17 mouse cellular contexts compared by ENCODE assay signal in the genomic region with DNA sequence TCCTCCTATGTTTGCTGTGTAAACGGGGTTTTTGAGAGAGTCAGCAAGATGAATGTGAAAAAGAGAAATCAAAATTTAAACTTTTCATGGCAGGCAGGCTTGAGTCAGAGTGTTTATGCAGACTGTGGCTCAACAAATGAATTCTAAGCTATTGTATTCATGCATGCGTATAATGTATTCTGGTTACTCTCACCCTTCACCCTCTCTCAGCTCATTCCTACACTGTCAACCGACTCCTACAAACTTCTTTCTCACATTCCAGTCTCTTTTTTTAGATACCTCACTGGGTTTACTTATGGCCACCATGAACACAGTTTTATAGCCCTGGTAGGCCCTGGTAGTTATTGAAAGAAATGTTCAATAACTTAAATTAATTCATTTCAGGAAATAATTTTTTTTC.
"Had no signal": no experiment of that assay in that cellular context is flagged by ENCODE, and none has a peak within 500 bp of the region (broad histone marks: within the 10 kb centered on the region; RNA-seq: fewer than 3 reads in every experiment).

No protein-coding gene starts in this region.

- H3K27me3 ChIP-seq: neural tube, embryonic 12.5 days; neural tube, embryonic 13.5 days; neural tube, embryonic 15.5 days; stomach, embryonic 15.5 days had no signal

- H3K4me1 ChIP-seq: neural tube, embryonic 12.5 days; neural tube, embryonic 13.5 days; neural tube, embryonic 15.5 days; stomach, embryonic 15.5 days had no signal

- H3K36me3 ChIP-seq: neural tube, embryonic 12.5 days; neural tube, embryonic 13.5 days; neural tube, embryonic 15.5 days; stomach, embryonic 15.5 days had no signal

- H3K9ac ChIP-seq: neural tube, embryonic 12.5 days; neural tube, embryonic 13.5 days; neural tube, embryonic 15.5 days; stomach, embryonic 15.5 days had no signal

- DNase-seq: retina, postnatal 1 day; right cerebral cortex, adult 18-20 months; right cerebral cortex, postnatal 14 days; right cerebral cortex, postnatal 25 days; right cerebral cortex, postnatal 4 days; spleen, adult 18-20 months; thymus, adult 18-20 months; thymus, adult 2 months; thymus, postnatal 14 days; thymus, postnatal 25 days; thymus, postnatal 36 days; thymus, postnatal 4 days had no signal

- H3K4me3 ChIP-seq: neural tube, embryonic 12.5 days; neural tube, embryonic 13.5 days; neural tube, embryonic 15.5 days; stomach, embryonic 15.5 days had no signal

- H3K4me2 ChIP-seq: neural tube, embryonic 12.5 days; neural tube, embryonic 13.5 days; neural tube, embryonic 15.5 days; stomach, embryonic 15.5 days had no signal

- H3K9me3 ChIP-seq: neural tube, embryonic 12.5 days; neural tube, embryonic 13.5 days; neural tube, embryonic 15.5 days; stomach, embryonic 15.5 days had no signal

- H3K27ac ChIP-seq: neural tube, embryonic 12.5 days; neural tube, embryonic 13.5 days; neural tube, embryonic 15.5 days; stomach, embryonic 15.5 days; stomach, postnatal 0 days had no signal
